Mouse (Mus musculus): ENCODE data around the gene Pik3cd. TPM values are rescaled to one million over a fixed set of nuclear protein-coding genes. Genes with fewer than 3 reads are reported as not detected.

Gene Pik3cd
- polyA plus RNA-seq, 1 experiment from 2014 or later = 5.5 TPM

GRCm38 (mm10) chr4:149699953-149700352, 2.4 kb downstream of the Pik3cd start:
- no peaks in the 10 kb centered on the region for H3K9me3 ChIP-seq (ENCODE audit: control insufficient read depth, low read length)
- H3K27me3 ChIP-seq (ENCODE audit: control insufficient read depth, insufficient read depth, low read length) = no peaks in the 10 kb centered on the region
- no peak overlapping the region for H3K4me3 ChIP-seq (ENCODE audit: low read length)
- H3K36me3 ChIP-seq (ENCODE audit: control insufficient read depth, insufficient read depth, low read length) = no peaks in the 10 kb centered on the region
- WGBS = 86% methylated on average over 4 of the region's 4 CpGs
- no peak overlapping the region for H3K9ac ChIP-seq (ENCODE audit: low read depth, low read length)
- no peak for ATAC-seq (ENCODE audit: low FRiP score, low TSS enrichment)
- H3K4me2 ChIP-seq (replicated peaks; ENCODE audit: low read depth, low read length) = no peak overlapping the region
- H3K27ac ChIP-seq (ENCODE audit: low read depth, low read length) = no peak overlapping the region
- H3K4me1 ChIP-seq (ENCODE audit: control insufficient read depth, insufficient read depth, low read length) = peaks cover 17% of the 10 kb centered on the region; the same call in 1 of the 2 replicates

- peak; percentile 67 for ATAC-seq (ENCODE audit: low FRiP score, low TSS enrichment)
Observed at GRCm38 (mm10) chr4:149698197-149698821, 4.1 kb downstream of the Pik3cd start.

GRCm38 (mm10) chr4:149697506-149698196, 4.7 kb downstream of the Pik3cd start:
- 17% methylated on average over 15 of the region's 15 CpGs for WGBS
- Histone ChIP-seq H3K36me3 (ENCODE audit: control insufficient read depth, insufficient read depth, low read length) (no peaks in the 10 kb centered on the region), H3K9me3 (ENCODE audit: control insufficient read depth, low read length) (no peaks in the 10 kb centered on the region), H3K4me1 (ENCODE audit: control insufficient read depth, insufficient read depth, low read length) (peaks cover 17% of the 10 kb centered on the region; the same call in 1 of the 2 replicates), H3K9ac (ENCODE audit: low read depth, low read length) (peak overlapping the region; percentile 40), H3K27ac (ENCODE audit: low read depth, low read length) (no peak overlapping the region), H3K4me3 (ENCODE audit: low read length) (peak overlapping the region; percentile 47), H3K4me2 (replicated peaks; ENCODE audit: low read depth, low read length) (peak overlapping the region; percentile 68), H3K27me3 (ENCODE audit: control insufficient read depth, insufficient read depth, low read length) (no peaks in the 10 kb centered on the region)
- peak; percentile 29 for ATAC-seq (ENCODE audit: low FRiP score, low TSS enrichment)

More at GRCm38 (mm10) chr4:149698197-149698821, 4.1 kb downstream of the Pik3cd start:
- Histone ChIP-seq H3K4me1 (ENCODE audit: control insufficient read depth, insufficient read depth, low read length) (peaks cover 17% of the 10 kb centered on the region; the same call in 1 of the 2 replicates), H3K36me3 (ENCODE audit: control insufficient read depth, insufficient read depth, low read length) (no peaks in the 10 kb centered on the region), H3K4me3 (ENCODE audit: low read length) (peak overlapping the region; percentile 47), H3K9ac (ENCODE audit: low read depth, low read length) (peak overlapping the region; percentile 40), H3K27me3 (ENCODE audit: control insufficient read depth, insufficient read depth, low read length) (no peaks in the 10 kb centered on the region), H3K9me3 (ENCODE audit: control insufficient read depth, low read length) (no peaks in the 10 kb centered on the region), H3K27ac (ENCODE audit: low read depth, low read length) (no peak overlapping the region), H3K4me2 (replicated peaks; ENCODE audit: low read depth, low read length) (peak overlapping the region; percentile 68)
- under 1% methylated on average over 35 of the region's 35 CpGs for WGBS

- WGBS = 32% methylated on average over 16 of the region's 16 CpGs
- H3K9ac ChIP-seq (ENCODE audit: low read depth, low read length) = no peak overlapping the region
- H3K36me3 ChIP-seq (ENCODE audit: control insufficient read depth, insufficient read depth, low read length) = no peaks in the 10 kb centered on the region
- H3K4me2 ChIP-seq (replicated peaks; ENCODE audit: low read depth, low read length) = no peak overlapping the region; the same call in 1 of the 2 replicates
- peak; percentile 41; the same call in 1 of the 2 replicates for ATAC-seq (ENCODE audit: low FRiP score, low TSS enrichment)
- H3K27me3 ChIP-seq (ENCODE audit: control insufficient read depth, insufficient read depth, low read length) = no peaks in the 10 kb centered on the region
- H3K9me3 ChIP-seq (ENCODE audit: control insufficient read depth, low read length) = no peaks in the 10 kb centered on the region
- H3K4me3 ChIP-seq (ENCODE audit: low read length) = no peak overlapping the region
- H3K27ac ChIP-seq (ENCODE audit: low read depth, low read length) = no peak overlapping the region
- peaks cover 17% of the 10 kb centered on the region; the same call in 1 of the 2 replicates for H3K4me1 ChIP-seq (ENCODE audit: control insufficient read depth, insufficient read depth, low read length)
Observed at GRCm38 (mm10) chr4:149696189-149696971, 6.0 kb downstream of the Pik3cd start.

GRCm38 (mm10) chr4:149691368-149691767, 11.0 kb downstream of the Pik3cd start:
- H3K4me3 ChIP-seq (ENCODE audit: low read length) = no peak overlapping the region
- no peak overlapping the region for H3K27ac ChIP-seq (ENCODE audit: low read depth, low read length)
- H3K9ac ChIP-seq (ENCODE audit: low read depth, low read length) = no peak overlapping the region
- H3K36me3 ChIP-seq (ENCODE audit: control insufficient read depth, insufficient read depth, low read length) = no peaks in the 10 kb centered on the region
- 70% methylated on average over 8 of the region's 8 CpGs for WGBS
- peaks cover 4% of the 10 kb centered on the region; the same call in 1 of the 2 replicates for H3K4me1 ChIP-seq (ENCODE audit: control insufficient read depth, insufficient read depth, low read length)
- no peak overlapping the region for H3K4me2 ChIP-seq (replicated peaks; ENCODE audit: low read depth, low read length)
- no peak for ATAC-seq (ENCODE audit: low FRiP score, low TSS enrichment)
- H3K27me3 ChIP-seq (ENCODE audit: control insufficient read depth, insufficient read depth, low read length) = no peaks in the 10 kb centered on the region
- H3K9me3 ChIP-seq (ENCODE audit: control insufficient read depth, low read length) = no peaks in the 10 kb centered on the region

GRCm38 (mm10) chr4:149690828-149691280, 11.5 kb downstream of the Pik3cd start:
- no peaks in the 10 kb centered on the region for H3K9me3 ChIP-seq (ENCODE audit: control insufficient read depth, low read length)
- WGBS = 87% methylated on average over 8 of the region's 8 CpGs
- no peak overlapping the region for H3K4me3 ChIP-seq (ENCODE audit: low read length)
- no peaks in the 10 kb centered on the region for H3K36me3 ChIP-seq (ENCODE audit: control insufficient read depth, insufficient read depth, low read length)
- no peaks in the 10 kb centered on the region for H3K4me1 ChIP-seq (ENCODE audit: control insufficient read depth, insufficient read depth, low read length)
- H3K27me3 ChIP-seq (ENCODE audit: control insufficient read depth, insufficient read depth, low read length) = no peaks in the 10 kb centered on the region
- no peak overlapping the region for H3K27ac ChIP-seq (ENCODE audit: low read depth, low read length)
- no peak overlapping the region for H3K4me2 ChIP-seq (replicated peaks; ENCODE audit: low read depth, low read length)
- H3K9ac ChIP-seq (ENCODE audit: low read depth, low read length) = no peak overlapping the region
- ATAC-seq (ENCODE audit: low FRiP score, low TSS enrichment) = no peak

GRCm38 (mm10) chr4:149689822-149690700, 12.3 kb downstream of the Pik3cd start:
- ATAC-seq (ENCODE audit: low FRiP score, low TSS enrichment) = no peak
- Histone ChIP-seq H3K9ac (ENCODE audit: low read depth, low read length) (no peak overlapping the region), H3K4me2 (replicated peaks; ENCODE audit: low read depth, low read length) (no peak overlapping the region), H3K27ac (ENCODE audit: low read depth, low read length) (no peak overlapping the region), H3K4me1 (ENCODE audit: control insufficient read depth, insufficient read depth, low read length) (no peaks in the 10 kb centered on the region), H3K4me3 (ENCODE audit: low read length) (no peak overlapping the region), H3K27me3 (ENCODE audit: control insufficient read depth, insufficient read depth, low read length) (no peaks in the 10 kb centered on the region), H3K9me3 (ENCODE audit: control insufficient read depth, low read length) (no peaks in the 10 kb centered on the region), H3K36me3 (ENCODE audit: control insufficient read depth, insufficient read depth, low read length) (no peaks in the 10 kb centered on the region)
- 85% methylated on average over 12 of the region's 12 CpGs for WGBS

GRCm38 (mm10) chr4:149688861-149689260, 13.5 kb downstream of the Pik3cd start:
- H3K9me3 ChIP-seq (ENCODE audit: control insufficient read depth, low read length) = no peaks in the 10 kb centered on the region
- 82% methylated on average over 14 of the region's 14 CpGs for WGBS
- H3K4me1 ChIP-seq (ENCODE audit: control insufficient read depth, insufficient read depth, low read length) = 0 out of 2 replicates have a peak, but pooled peaks cover 1% of the 10 kb centered on the region
- no peaks in the 10 kb centered on the region for H3K27me3 ChIP-seq (ENCODE audit: control insufficient read depth, insufficient read depth, low read length)
- H3K4me3 ChIP-seq (ENCODE audit: low read length) = no peak overlapping the region
- no peak for ATAC-seq (ENCODE audit: low FRiP score, low TSS enrichment)
- no peak overlapping the region for H3K4me2 ChIP-seq (replicated peaks; ENCODE audit: low read depth, low read length)
- H3K36me3 ChIP-seq (ENCODE audit: control insufficient read depth, insufficient read depth, low read length) = no peaks in the 10 kb centered on the region
- H3K9ac ChIP-seq (ENCODE audit: low read depth, low read length) = 0 out of 2 replicates have a peak overlapping the region, but pooled peaks have one; percentile 4
- H3K27ac ChIP-seq (ENCODE audit: low read depth, low read length) = no peak overlapping the region

All from kidney, embryonic 14.5 days (tissue).